Mouse (Mus musculus): Measurements from ENCODE around the gene Apold1. TPM values are rescaled to one million over a fixed set of nuclear protein-coding genes. Genes with fewer than 3 reads are reported as not detected.
A peak's percentile ranks its signal among the peaks of the same experiment; 100 is the strongest.

The Apold1 gene
- polyA plus RNA-seq, 1 experiment from 2014 or later: 1.5 TPM

GRCm38 (mm10) chr6:134951364-134951763 lies 30.2 kb upstream of the Apold1 start:
- no peak for ATAC-seq (ENCODE audit: low FRiP score, low TSS enrichment)
- H3K36me3 ChIP-seq (ENCODE audit: control insufficient read depth, insufficient read depth, low read length): no peaks in the 10 kb centered on the region
- DNase-seq (ENCODE audit: low spot score): no peak
- H3K27me3 ChIP-seq (ENCODE audit: control insufficient read depth, insufficient read depth, low read length): no peaks in the 10 kb centered on the region
- H3K9me3 ChIP-seq (ENCODE audit: control insufficient read depth, low read length): no peaks in the 10 kb centered on the region
- H3K27ac ChIP-seq (replicated peaks): no peak overlapping the region
- H3K9ac ChIP-seq (ENCODE audit: low read length): no peak overlapping the region
- H3K4me1 ChIP-seq (replicated peaks; ENCODE audit: control insufficient read depth, insufficient read depth): no peaks in the 10 kb centered on the region
- TF ChIP-seq EP300 (optimal IDR thresholded peaks at IDR 0.05) (no peak), CTCF (IDR thresholded peaks at IDR 0.05; ENCODE audit: low read depth) (no peak)
- WGBS: 78% methylated on average over 5 of the region's 5 CpGs
- no peak overlapping the region for H3K4me2 ChIP-seq (replicated peaks; ENCODE audit: low read depth)
- H3K4me3 ChIP-seq (ENCODE audit: low read depth, low read length): no peak overlapping the region

- DNase-seq (ENCODE audit: low spot score) (no peak), ATAC-seq (ENCODE audit: low FRiP score, low TSS enrichment) (no peak)
- no peak overlapping the region for H3K27ac ChIP-seq (replicated peaks)
- TF ChIP-seq CTCF (IDR thresholded peaks at IDR 0.05; ENCODE audit: low read depth) (no peak), EP300 (optimal IDR thresholded peaks at IDR 0.05) (no peak)
- H3K9ac ChIP-seq (ENCODE audit: low read length): no peak overlapping the region
- H3K4me2 ChIP-seq (replicated peaks; ENCODE audit: low read depth): no peak overlapping the region
- no peaks in the 10 kb centered on the region for H3K27me3 ChIP-seq (ENCODE audit: control insufficient read depth, insufficient read depth, low read length)
- no peaks in the 10 kb centered on the region for H3K9me3 ChIP-seq (ENCODE audit: control insufficient read depth, low read length)
- H3K36me3 ChIP-seq (ENCODE audit: control insufficient read depth, insufficient read depth, low read length): no peaks in the 10 kb centered on the region
- H3K4me3 ChIP-seq (ENCODE audit: low read depth, low read length): no peak overlapping the region
- 70% methylated on average over 11 of the region's 11 CpGs for WGBS
- H3K4me1 ChIP-seq (replicated peaks; ENCODE audit: control insufficient read depth, insufficient read depth): no peaks in the 10 kb centered on the region
Measured at GRCm38 (mm10) chr6:134953976-134954375, 27.5 kb upstream of the Apold1 start.

DNA sequence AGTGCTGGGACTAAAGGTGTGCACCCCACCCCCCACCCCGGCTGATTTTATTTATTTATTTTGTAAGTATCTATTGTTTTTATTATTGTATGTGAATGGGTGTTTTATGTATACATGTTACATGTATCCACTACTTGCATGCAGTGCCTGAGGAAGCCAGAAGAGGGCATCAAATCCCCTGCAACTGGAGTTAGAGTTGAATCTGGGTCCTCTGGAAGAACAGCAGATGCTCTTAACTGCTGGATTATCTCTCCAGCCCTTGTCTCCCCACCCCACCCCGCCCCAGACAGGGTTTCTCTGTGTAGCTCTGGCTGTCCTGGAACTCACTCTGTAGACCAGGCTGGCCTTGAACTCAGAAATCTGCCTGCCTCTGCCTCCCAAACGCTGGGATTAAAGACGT lies 25.1 kb upstream of the Apold1 start:
- DNase-seq (ENCODE audit: low spot score) (no peak), ATAC-seq (ENCODE audit: low FRiP score, low TSS enrichment) (no peak)
- TF ChIP-seq CTCF (IDR thresholded peaks at IDR 0.05; ENCODE audit: low read depth) (peak; percentile 45), EP300 (optimal IDR thresholded peaks at IDR 0.05) (no peak)
- 79% methylated on average over 4 of the region's 4 CpGs for WGBS
- Histone ChIP-seq H3K9me3 (ENCODE audit: control insufficient read depth, low read length) (no peaks in the 10 kb centered on the region), H3K27ac (replicated peaks) (no peak overlapping the region), H3K4me1 (replicated peaks; ENCODE audit: control insufficient read depth, insufficient read depth) (no peaks in the 10 kb centered on the region), H3K27me3 (ENCODE audit: control insufficient read depth, insufficient read depth, low read length) (no peaks in the 10 kb centered on the region), H3K4me2 (replicated peaks; ENCODE audit: low read depth) (no peak overlapping the region), H3K4me3 (ENCODE audit: low read depth, low read length) (no peak overlapping the region), H3K36me3 (ENCODE audit: control insufficient read depth, insufficient read depth, low read length) (no peaks in the 10 kb centered on the region), H3K9ac (ENCODE audit: low read length) (no peak overlapping the region)

DNA sequence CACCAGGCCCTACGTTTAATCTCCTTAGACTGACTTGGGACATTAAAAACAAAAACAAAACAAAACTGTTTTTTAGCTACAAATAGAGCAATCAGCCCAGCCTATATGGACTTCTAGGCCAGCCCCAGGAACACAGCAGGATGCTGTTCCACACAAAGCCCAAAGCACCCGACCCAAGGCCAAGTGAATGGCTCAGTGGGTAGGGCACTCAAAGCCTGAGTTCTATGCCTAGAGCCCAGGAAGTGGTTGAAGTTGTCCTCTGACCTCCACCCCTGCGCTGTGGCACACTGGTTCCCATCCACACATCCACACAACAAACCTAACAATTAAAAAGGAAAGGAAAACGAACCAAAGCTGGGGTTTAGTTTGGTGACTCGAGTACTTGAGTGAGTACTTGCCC lies 20.2 kb upstream of the Apold1 start:
- Histone ChIP-seq H3K9ac (ENCODE audit: low read length) (no peak overlapping the region), H3K36me3 (ENCODE audit: control insufficient read depth, insufficient read depth, low read length) (no peaks in the 10 kb centered on the region), H3K4me2 (replicated peaks; ENCODE audit: low read depth) (no peak overlapping the region), H3K4me3 (ENCODE audit: low read depth, low read length) (no peak overlapping the region), H3K27ac (replicated peaks) (no peak overlapping the region), H3K4me1 (replicated peaks; ENCODE audit: control insufficient read depth, insufficient read depth) (no peaks in the 10 kb centered on the region), H3K9me3 (ENCODE audit: control insufficient read depth, low read length) (no peaks in the 10 kb centered on the region), H3K27me3 (ENCODE audit: control insufficient read depth, insufficient read depth, low read length) (no peaks in the 10 kb centered on the region)
- TF ChIP-seq CTCF (IDR thresholded peaks at IDR 0.05; ENCODE audit: low read depth) (no peak), EP300 (optimal IDR thresholded peaks at IDR 0.05) (no peak)
- whole genome bisulfite sequencing: 68% methylated on average over 5 of the region's 5 CpGs
- ATAC-seq (ENCODE audit: low FRiP score, low TSS enrichment): no peak
- DNase-seq (ENCODE audit: low spot score): no peak

- H3K27me3 ChIP-seq (ENCODE audit: control insufficient read depth, insufficient read depth, low read length): no peaks in the 10 kb centered on the region
- 46% methylated on average over 9 of the region's 9 CpGs for WGBS
- DNase-seq (ENCODE audit: low spot score) (no peak), ATAC-seq (ENCODE audit: low FRiP score, low TSS enrichment) (no peak)
- H3K36me3 ChIP-seq (ENCODE audit: control insufficient read depth, insufficient read depth, low read length): no peaks in the 10 kb centered on the region
- no peak overlapping the region for H3K9ac ChIP-seq (ENCODE audit: low read length)
- H3K9me3 ChIP-seq (ENCODE audit: control insufficient read depth, low read length): no peaks in the 10 kb centered on the region
- no peak overlapping the region for H3K27ac ChIP-seq (replicated peaks)
- H3K4me2 ChIP-seq (replicated peaks; ENCODE audit: low read depth): no peak overlapping the region
- no peak overlapping the region for H3K4me3 ChIP-seq (ENCODE audit: low read depth, low read length)
- TF ChIP-seq CTCF (IDR thresholded peaks at IDR 0.05; ENCODE audit: low read depth) (no peak), EP300 (optimal IDR thresholded peaks at IDR 0.05) (no peak)
- no peaks in the 10 kb centered on the region for H3K4me1 ChIP-seq (replicated peaks; ENCODE audit: control insufficient read depth, insufficient read depth)
Measured at GRCm38 (mm10) chr6:134961858-134962517, 19.5 kb upstream of the Apold1 start.

- H3K9ac ChIP-seq (ENCODE audit: low read length): no peak overlapping the region
- DNase-seq (ENCODE audit: low spot score): no peak
- no peak overlapping the region for H3K4me2 ChIP-seq (replicated peaks; ENCODE audit: low read depth)
- no peaks in the 10 kb centered on the region for H3K4me1 ChIP-seq (replicated peaks; ENCODE audit: control insufficient read depth, insufficient read depth)
- ATAC-seq (ENCODE audit: low FRiP score, low TSS enrichment): no peak
- no peak for TF ChIP-seq CTCF (IDR thresholded peaks at IDR 0.05; ENCODE audit: low read depth)
- no peak for TF ChIP-seq EP300 (optimal IDR thresholded peaks at IDR 0.05)
- no peak overlapping the region for H3K4me3 ChIP-seq (ENCODE audit: low read depth, low read length)
- 78% methylated on average over 5 of the region's 5 CpGs for WGBS
- no peaks in the 10 kb centered on the region for H3K27me3 ChIP-seq (ENCODE audit: control insufficient read depth, insufficient read depth, low read length)
- no peaks in the 10 kb centered on the region for H3K36me3 ChIP-seq (ENCODE audit: control insufficient read depth, insufficient read depth, low read length)
- no peak overlapping the region for H3K27ac ChIP-seq (replicated peaks)
- H3K9me3 ChIP-seq (ENCODE audit: control insufficient read depth, low read length): no peaks in the 10 kb centered on the region
Measured at GRCm38 (mm10) chr6:134962518-134962893, 19.0 kb upstream of the Apold1 start.

Measured in stomach, postnatal 0 days (tissue).